Mouse (Mus musculus) midbrain, embryonic 15.5 days (tissue): ENCODE measurements around the gene Glis2. TPM values are rescaled to one million over a fixed set of nuclear protein-coding genes. Genes with fewer than 3 reads are reported as not detected.
A peak's percentile ranks its signal among the peaks of the same experiment; 100 is the strongest.

Experiments
- ATAC-seq: fragments of 200-750 bp; cut with Nextera tagmentation; replicated peaks from 2 replicates; pipeline ENCODE4 v1.8.0; 2017; ENCODE audit warnings: moderate TSS enrichment
- H3K27ac ChIP-seq: fragments of 300-500 bp; sonication (generic); 2 replicates; pipeline ENCODE4 v1.5.1; 2015; ENCODE audit warnings: mild to moderate bottlenecking, inconsistent platforms
- H3K27me3 ChIP-seq: fragments of 300-500 bp; sonication (generic); replicated peaks from 2 replicates; pipeline ENCODE4 v1.6.1; 2015; ENCODE audit warnings: inconsistent platforms
- H3K36me3 ChIP-seq: fragments of 300-500 bp; sonication (generic); replicated peaks from 2 replicates; pipeline ENCODE4 v1.6.1; 2015; ENCODE audit warnings: inconsistent platforms
- H3K4me1 ChIP-seq: fragments of 300-500 bp; sonication (generic); 2 replicates; pipeline ENCODE4 v1.6.1; 2015; ENCODE audit warnings: inconsistent platforms
- H3K4me2 ChIP-seq: fragments of 300-500 bp; sonication (generic); 2 replicates; pipeline ENCODE4 v1.6.1; 2015; ENCODE audit warnings: inconsistent platforms, mild to moderate bottlenecking, moderate library complexity
- H3K4me3 ChIP-seq: fragments of 300-500 bp; sonication (generic); 2 replicates; pipeline ENCODE4 v1.5.1; 2015; ENCODE audit warnings: mild to moderate bottlenecking, inconsistent platforms
- H3K9ac ChIP-seq: fragments of 300-500 bp; sonication (generic); 2 replicates; pipeline ENCODE4 v1.6.1; 2015; ENCODE audit warnings: mild to moderate bottlenecking, inconsistent platforms
- H3K9me3 ChIP-seq: fragments of 300-500 bp; sonication (generic); 2 replicates; pipeline ENCODE4 v1.6.1; 2016; ENCODE audit warnings: inconsistent platforms
- WGBS: fragments of 180-500 bp; shearing (Covaris S2); methylation state at CpG from one replicate; pipeline ENCODE4 v1.1.7; 2015; ENCODE audit warnings: mixed read lengths; 5-methylcytosine and 5-hydroxymethylcytosine counted together
- polyA plus RNA-seq: library from polyadenylated mRNA; unstranded; fragments of >200 nt; fragmentation: Nextera tagmentation; extraction: Ambion mirVana; gene quantifications from 2 replicates; pipeline ENCODE4 v1.2.1, GENCODE M21; 2015

Gene Glis2
- polyA plus RNA-seq = 12.3 and 17.3 TPM in 2 replicates

DNA sequence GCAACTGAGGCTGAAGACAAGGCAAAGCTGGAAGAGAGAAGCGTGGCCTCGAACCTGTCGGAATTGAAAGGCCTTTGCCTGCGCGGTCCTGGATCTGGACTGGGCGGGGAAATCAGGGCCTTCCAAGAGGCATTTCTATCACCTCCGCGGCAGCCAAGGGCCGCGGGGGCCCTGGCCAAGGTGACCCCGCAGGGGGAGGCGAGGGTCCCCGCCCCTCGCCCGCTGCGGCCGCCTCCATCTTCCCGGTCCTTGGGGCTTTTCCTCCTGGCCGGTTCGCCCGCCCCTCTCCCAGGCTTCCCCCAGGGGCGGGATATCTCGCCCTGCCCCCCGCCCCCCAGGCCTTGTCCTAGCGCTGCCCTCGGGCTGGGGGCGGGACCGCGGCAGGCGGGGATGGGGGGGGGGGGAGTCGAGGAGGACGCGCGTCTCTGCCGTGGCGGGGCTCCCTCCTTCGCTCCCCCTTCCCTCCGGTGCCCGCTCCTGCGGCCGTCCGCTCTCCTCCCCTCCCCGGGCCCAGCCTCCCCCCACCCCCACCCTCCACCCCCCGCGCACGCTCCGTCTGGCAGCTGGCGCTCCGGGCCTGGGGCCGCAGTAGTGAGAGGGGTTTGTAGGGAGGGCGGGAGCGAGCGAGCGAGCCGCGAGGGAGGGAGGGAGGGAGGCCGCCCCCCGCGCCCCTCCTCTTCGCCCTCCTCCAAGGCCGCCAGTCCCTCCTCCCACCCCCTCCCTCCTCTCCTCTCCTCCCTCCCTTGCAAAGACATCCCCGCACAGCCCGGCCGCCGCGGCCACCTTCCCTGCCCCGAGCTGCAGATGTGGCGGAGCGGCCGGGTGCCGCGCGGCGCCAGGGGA lies at the start of gene Glis2:
Gene Glis2 (plus strand): TSS at position 743 of the 843 bp plus-strand sequence.
- Histone ChIP-seq H3K36me3 (no peaks in the 10 kb centered on the region), H3K4me2 (peak within 1 kb of the TSS; percentile 91), H3K9me3 (no peaks in the 10 kb centered on the region), H3K4me3 (peak within 1 kb of the TSS; percentile 88), H3K9ac (peak within 1 kb of the TSS; percentile 88), H3K4me1 (peaks cover 59% of the 10 kb centered on the region), H3K27ac (peak within 1 kb of the TSS; percentile 93), H3K27me3 (no peaks in the 10 kb centered on the region)
- WGBS = 0% methylated on average over 24 of the region's 74 CpGs
- peak; percentile 83 for ATAC-seq

- H3K4me1 ChIP-seq = peaks cover 7% of the 10 kb centered on the region
- H3K9me3 ChIP-seq = no peaks in the 10 kb centered on the region
- no peak overlapping the region for H3K4me3 ChIP-seq
- no peaks in the 10 kb centered on the region for H3K27me3 ChIP-seq
- no peak overlapping the region for H3K27ac ChIP-seq
- 77% methylated on average over 9 of the region's 9 CpGs for WGBS
- H3K4me2 ChIP-seq = no peak overlapping the region
- H3K9ac ChIP-seq = no peak overlapping the region
- no peak for ATAC-seq
- peaks cover 13% of the 10 kb centered on the region; the same call in 1 of the 2 replicates for H3K36me3 ChIP-seq
Measured at GRCm38 (mm10) chr16:4544845-4545244, 49.7 kb upstream of the Glis2 start.

DNA sequence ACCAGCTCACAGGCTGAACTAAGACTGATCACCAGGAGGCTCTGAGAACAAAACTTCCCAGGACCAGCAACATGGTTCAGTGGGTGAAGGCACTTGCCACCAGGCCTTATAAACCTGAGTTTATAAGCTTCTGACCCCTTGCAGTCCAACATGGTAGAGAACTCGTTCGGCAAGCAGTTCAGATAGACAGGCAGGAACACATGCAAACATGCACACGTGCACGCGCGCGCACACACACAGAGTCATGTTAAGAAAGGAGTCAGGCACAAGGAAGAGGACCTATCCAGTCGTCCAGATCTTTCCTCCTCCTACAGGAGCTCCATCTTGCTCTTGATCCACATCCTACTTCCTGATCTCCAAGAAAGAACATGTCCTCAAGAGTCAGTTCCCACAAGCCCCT lies 47.7 kb upstream of the Glis2 start:
- Histone ChIP-seq H3K4me1 (peaks cover 7% of the 10 kb centered on the region), H3K9me3 (no peaks in the 10 kb centered on the region), H3K27me3 (no peaks in the 10 kb centered on the region), H3K4me3 (no peak overlapping the region), H3K36me3 (peaks cover 17% of the 10 kb centered on the region), H3K9ac (no peak overlapping the region), H3K27ac (no peak overlapping the region), H3K4me2 (no peak overlapping the region)
- ATAC-seq = no peak
- 94% methylated on average over 8 of the region's 8 CpGs for WGBS

GRCm38 (mm10) chr16:4547611-4548010 lies 46.9 kb upstream of the Glis2 start:
- 96% methylated on average over 5 of the region's 5 CpGs for WGBS
- Histone ChIP-seq H3K27me3 (no peaks in the 10 kb centered on the region), H3K27ac (no peak overlapping the region), H3K4me3 (no peak overlapping the region), H3K36me3 (peaks cover 17% of the 10 kb centered on the region), H3K9ac (no peak overlapping the region), H3K4me1 (peaks cover 2% of the 10 kb centered on the region), H3K9me3 (no peaks in the 10 kb centered on the region), H3K4me2 (no peak overlapping the region)
- ATAC-seq = no peak

DNA sequence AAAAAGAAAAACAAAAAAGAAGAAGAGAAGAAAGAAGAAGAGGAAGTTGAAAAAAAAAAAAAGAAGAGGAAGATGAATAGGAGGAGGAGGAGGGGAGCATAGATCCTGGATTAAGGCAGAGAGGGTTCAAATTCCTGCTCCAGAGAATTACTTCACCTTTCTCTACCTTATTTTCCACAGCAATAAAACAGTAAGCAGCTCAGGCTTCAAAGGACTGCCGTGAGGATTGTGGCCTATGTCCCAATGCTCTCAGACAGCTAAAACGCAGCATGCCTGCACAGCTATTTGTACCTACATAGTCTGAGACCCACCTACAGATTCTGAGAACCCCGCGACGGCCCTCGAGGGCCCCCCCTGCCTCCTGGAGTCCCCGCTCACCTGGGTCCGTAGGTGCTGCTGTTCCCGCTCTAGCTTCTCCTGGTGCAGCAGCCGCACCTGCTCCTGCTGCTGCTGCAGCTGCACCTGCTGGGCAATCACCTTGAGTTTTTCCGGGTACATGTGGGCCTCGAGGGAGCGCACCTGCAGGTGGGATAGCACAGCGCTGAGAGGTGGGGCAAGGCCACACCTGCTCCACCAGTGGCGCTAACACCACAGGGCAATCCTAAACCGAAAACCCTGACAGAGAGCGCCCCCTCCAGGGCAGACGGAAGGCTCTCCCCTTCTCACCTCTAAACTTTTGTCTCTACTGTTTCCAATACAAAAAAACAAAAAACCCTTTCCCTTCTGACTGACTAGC lies 45.4 kb upstream of the Glis2 start:
- Histone ChIP-seq H3K27ac (no peak overlapping the region), H3K4me2 (no peak overlapping the region), H3K9ac (no peak overlapping the region), H3K4me3 (no peak overlapping the region), H3K36me3 (peaks cover 17% of the 10 kb centered on the region), H3K4me1 (no peaks in the 10 kb centered on the region; the same call in 1 of the 2 replicates), H3K27me3 (no peaks in the 10 kb centered on the region), H3K9me3 (no peaks in the 10 kb centered on the region)
- WGBS = 92% methylated on average over 18 of the region's 18 CpGs
- ATAC-seq = no peak

DNA sequence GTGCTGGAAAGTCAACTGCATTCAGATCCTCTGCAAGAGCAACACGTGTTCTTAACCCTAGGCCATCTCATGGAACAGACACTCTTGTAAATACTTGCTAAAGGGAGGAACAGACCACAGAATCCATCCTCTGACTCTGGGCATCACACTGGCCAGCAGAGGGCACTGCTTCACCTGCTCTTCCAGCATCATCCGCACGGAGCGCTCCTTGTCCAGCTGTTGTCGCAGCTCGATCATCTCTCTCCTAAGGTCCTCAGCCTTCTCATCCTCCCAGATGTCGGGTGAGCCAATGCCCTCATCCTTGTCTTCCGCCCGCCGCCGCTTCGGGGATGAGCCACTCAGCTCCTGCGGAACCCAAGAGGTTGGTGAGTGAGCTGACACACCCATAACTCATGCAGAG lies 43.5 kb upstream of the Glis2 start:
- Histone ChIP-seq H3K9ac (no peak overlapping the region), H3K27me3 (no peaks in the 10 kb centered on the region), H3K4me3 (no peak overlapping the region), H3K4me1 (no peaks in the 10 kb centered on the region; the same call in 1 of the 2 replicates), H3K4me2 (no peak overlapping the region), H3K36me3 (peaks cover 14% of the 10 kb centered on the region), H3K27ac (no peak overlapping the region), H3K9me3 (no peaks in the 10 kb centered on the region)
- ATAC-seq = peak; percentile 73
- 31% methylated on average over 13 of the region's 13 CpGs for WGBS

GRCm38 (mm10) chr16:4551885-4552284 lies 42.6 kb upstream of the Glis2 start:
- WGBS = 97% methylated on average over 12 of the region's 12 CpGs
- Histone ChIP-seq H3K9ac (no peak overlapping the region), H3K4me1 (peaks cover 5% of the 10 kb centered on the region), H3K4me3 (no peak overlapping the region), H3K4me2 (no peak overlapping the region), H3K36me3 (peaks cover 14% of the 10 kb centered on the region), H3K27ac (no peak overlapping the region), H3K9me3 (no peaks in the 10 kb centered on the region), H3K27me3 (no peaks in the 10 kb centered on the region)
- ATAC-seq = no peak

- Histone ChIP-seq H3K4me2 (no peak overlapping the region), H3K9ac (no peak overlapping the region), H3K9me3 (no peaks in the 10 kb centered on the region), H3K27ac (no peak overlapping the region), H3K27me3 (no peaks in the 10 kb centered on the region), H3K4me1 (peaks cover 16% of the 10 kb centered on the region), H3K36me3 (peaks cover 14% of the 10 kb centered on the region), H3K4me3 (no peak overlapping the region)
- WGBS = 68% methylated on average over 6 of the region's 6 CpGs
- ATAC-seq = no peak
Measured at GRCm38 (mm10) chr16:4552829-4553550, 41.5 kb upstream of the Glis2 start.

DNA sequence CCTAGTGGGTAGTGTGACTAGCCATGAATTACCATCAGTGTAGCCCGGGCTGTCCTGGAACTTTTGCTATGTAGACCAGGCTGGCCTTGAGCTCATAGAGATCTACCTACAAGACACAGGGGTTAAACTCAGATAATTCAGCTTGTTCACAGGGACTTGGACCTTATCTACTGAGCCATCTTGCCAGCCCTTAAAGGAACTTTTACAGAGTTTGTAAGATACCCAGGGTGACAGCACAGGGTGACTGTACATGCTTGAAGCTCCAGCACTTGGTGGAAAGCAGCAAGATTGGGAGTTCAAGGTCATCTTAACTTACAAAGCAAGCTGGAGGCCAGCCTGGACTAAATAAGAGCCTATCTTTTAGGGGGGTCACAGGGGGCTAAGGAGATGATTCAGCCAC lies 39.0 kb upstream of the Glis2 start:
- 93% methylated on average over 1 of the region's 1 CpGs for WGBS
- Histone ChIP-seq H3K4me3 (no peak overlapping the region), H3K4me1 (peaks cover 20% of the 10 kb centered on the region), H3K9ac (no peak overlapping the region), H3K9me3 (no peaks in the 10 kb centered on the region), H3K36me3 (peaks cover 3% of the 10 kb centered on the region; the same call in 1 of the 2 replicates), H3K27me3 (no peaks in the 10 kb centered on the region), H3K27ac (no peak overlapping the region), H3K4me2 (no peak overlapping the region)
- no peak for ATAC-seq

GRCm38 (mm10) chr16:4557085-4557484 lies 37.4 kb upstream of the Glis2 start:
- ATAC-seq = no peak
- Histone ChIP-seq H3K4me1 (peaks cover 22% of the 10 kb centered on the region), H3K27me3 (no peaks in the 10 kb centered on the region; the same call in 1 of the 2 replicates), H3K27ac (peak overlapping the region; percentile 96), H3K36me3 (no peaks in the 10 kb centered on the region), H3K4me3 (peak overlapping the region; percentile 89), H3K4me2 (peak overlapping the region; percentile 69), H3K9ac (peak overlapping the region; percentile 68; the same call in 1 of the 2 replicates), H3K9me3 (no peaks in the 10 kb centered on the region)
- 100% methylated on average over 1 of the region's 1 CpGs for WGBS

DNA sequence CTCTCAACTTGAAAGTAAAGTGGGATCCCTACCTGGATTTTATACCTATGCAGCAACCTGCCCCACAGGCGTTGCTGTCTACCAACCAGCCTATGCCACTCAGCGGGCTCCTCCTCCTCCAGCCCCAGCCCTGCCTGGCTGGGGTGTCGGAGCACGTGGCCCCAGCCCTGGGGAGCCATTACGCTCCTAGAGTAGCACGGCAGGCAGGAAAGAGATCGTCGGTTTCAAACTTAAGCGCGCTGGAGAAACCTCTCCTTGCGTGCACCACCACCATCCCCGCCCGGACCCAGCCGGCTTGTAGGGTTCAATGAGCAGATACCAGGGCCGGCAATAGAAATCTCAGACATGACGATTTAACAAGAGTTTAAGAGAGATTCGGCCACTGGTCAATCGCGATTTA lies 36.6 kb upstream of the Glis2 start:
- peak; percentile 65 for ATAC-seq
- Histone ChIP-seq H3K4me3 (peak overlapping the region; percentile 89), H3K9ac (peak overlapping the region; percentile 68), H3K9me3 (no peaks in the 10 kb centered on the region), H3K4me2 (peak overlapping the region; percentile 69), H3K27ac (peak overlapping the region; percentile 96), H3K36me3 (no peaks in the 10 kb centered on the region), H3K4me1 (peaks cover 22% of the 10 kb centered on the region), H3K27me3 (no peaks in the 10 kb centered on the region; the same call in 1 of the 2 replicates)
- WGBS = under 1% methylated on average over 19 of the region's 19 CpGs
